Mouse (Mus musculus) bone marrow, adult 2 months (tissue): ENCODE data around the gene Caln1.

Source experiments
- CTCF ChIP-seq: fragments of 200-500 bp; IDR thresholded peaks from 2 replicates; pipeline ENCODE4 v1.5.1; 2011; ENCODE audit warnings: low read length, control low read depth; ENCODE audit not compliant: control insufficient read depth, insufficient read depth
- POLR2A ChIP-seq: fragments of 200-500 bp; IDR thresholded peaks from 2 replicates; pipeline ENCODE4 v1.6.1; 2011; ENCODE audit warnings: low read depth, mild to moderate bottlenecking, control low read depth, low read length, borderline replicate concordance; ENCODE audit not compliant: control insufficient read depth

- TF ChIP-seq CTCF (no peak), POLR2A (no peak)
These were observed 343.0 kb downstream of the Caln1 start for GRCm38 (mm10) chr5:130712281-130712680.
